Mouse (Mus musculus): ENCODE measurements around the gene 4930513O06Rik. TPM values are rescaled to one million over a fixed set of nuclear protein-coding genes. Genes with fewer than 3 reads are reported as not detected.

The 4930513O06Rik gene
- polyA plus RNA-seq (2015; fragmentation: Nextera tagmentation; extraction: Ambion mirVana): not detected in 2 replicates

DNA sequence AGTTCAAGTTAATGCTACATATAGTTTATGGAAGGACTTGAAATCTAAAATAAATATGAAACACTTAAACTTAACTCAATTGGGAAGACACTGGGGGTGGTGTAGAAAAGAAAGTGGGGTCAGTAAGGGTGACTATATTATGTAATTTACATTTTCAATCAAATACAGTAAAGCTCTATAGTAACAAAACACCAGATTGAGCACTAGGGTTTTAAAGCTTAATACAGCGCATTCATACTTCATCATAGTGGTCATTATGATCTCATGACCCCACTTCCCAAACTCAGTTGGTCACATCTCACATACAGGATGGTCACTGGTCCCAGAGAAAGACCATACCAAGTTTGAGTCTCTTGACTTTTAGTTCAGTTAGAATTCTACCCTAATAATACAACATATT, at the start of gene 4930513O06Rik:
Gene 4930513O06Rik, plus strand, starts transcription at position 301 of the 400 bp plus-strand sequence.
- Histone ChIP-seq H3K9ac (no peak within 1 kb of the TSS), H3K36me3 (no peaks in the 10 kb centered on the region), H3K4me2 (replicated peaks) (no peak within 1 kb of the TSS), H3K27me3 (peaks cover 6% of the 10 kb centered on the region; the same call in 1 of the 2 replicates), H3K9me3 (no peaks in the 10 kb centered on the region), H3K4me1 (no peaks in the 10 kb centered on the region), H3K27ac (no peak within 1 kb of the TSS), H3K4me3 (no peak within 1 kb of the TSS)
- no peak for ATAC-seq (ENCODE audit: low FRiP score, low read depth)
- 91% methylated on average over 1 of the region's 1 CpGs for WGBS

DNA sequence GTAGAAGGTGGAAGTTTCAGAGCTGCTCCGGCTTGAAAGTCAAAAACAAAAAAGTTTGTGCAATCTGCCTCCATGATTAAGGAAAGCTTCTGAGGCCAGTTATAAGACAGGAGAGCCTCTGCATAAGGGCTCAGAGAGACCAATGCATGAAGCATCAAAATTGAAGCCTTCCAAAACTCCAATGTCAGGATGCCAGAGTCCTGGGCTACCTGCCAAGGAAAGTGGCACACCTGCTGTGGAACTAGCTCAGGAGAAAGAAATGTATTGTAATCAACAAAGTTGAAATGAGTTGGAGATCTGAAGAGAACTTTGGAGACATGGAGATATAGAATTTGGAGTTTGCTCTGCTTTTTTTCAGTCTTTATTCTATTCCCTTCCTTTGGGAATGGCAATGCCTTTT, 48.4 kb upstream of the 4930513O06Rik start:
- no peak overlapping the region for H3K4me3 ChIP-seq
- no peaks in the 10 kb centered on the region for H3K36me3 ChIP-seq
- H3K4me1 ChIP-seq: no peaks in the 10 kb centered on the region
- no peak overlapping the region for H3K27ac ChIP-seq
- H3K4me2 ChIP-seq (replicated peaks): no peak overlapping the region
- no peaks in the 10 kb centered on the region for H3K9me3 ChIP-seq
- no peak overlapping the region for H3K9ac ChIP-seq
- 97% methylated on average over 1 of the region's 1 CpGs for WGBS
- ATAC-seq (ENCODE audit: low FRiP score, low read depth): no peak
- no peaks in the 10 kb centered on the region for H3K27me3 ChIP-seq

- ATAC-seq (ENCODE audit: low FRiP score, low read depth): no peak
- Histone ChIP-seq H3K9ac (no peak overlapping the region), H3K4me3 (no peak overlapping the region), H3K27ac (no peak overlapping the region), H3K4me1 (no peaks in the 10 kb centered on the region), H3K4me2 (replicated peaks) (no peak overlapping the region), H3K36me3 (no peaks in the 10 kb centered on the region), H3K27me3 (no peaks in the 10 kb centered on the region), H3K9me3 (no peaks in the 10 kb centered on the region)
- 83% methylated on average over 2 of the region's 2 CpGs for WGBS
Measured at GRCm38 (mm10) chrX:139039314-139039713, 46.7 kb upstream of the 4930513O06Rik start.

- Histone ChIP-seq H3K36me3 (no peaks in the 10 kb centered on the region), H3K27me3 (no peaks in the 10 kb centered on the region), H3K9ac (no peak overlapping the region), H3K9me3 (no peaks in the 10 kb centered on the region), H3K4me1 (no peaks in the 10 kb centered on the region), H3K4me3 (no peak overlapping the region), H3K27ac (no peak overlapping the region), H3K4me2 (replicated peaks) (no peak overlapping the region)
- WGBS: 59% methylated on average over 1 of the region's 1 CpGs
- no peak for ATAC-seq (ENCODE audit: low FRiP score, low read depth)
Measured at GRCm38 (mm10) chrX:139041148-139041547, 44.9 kb upstream of the 4930513O06Rik start.

DNA sequence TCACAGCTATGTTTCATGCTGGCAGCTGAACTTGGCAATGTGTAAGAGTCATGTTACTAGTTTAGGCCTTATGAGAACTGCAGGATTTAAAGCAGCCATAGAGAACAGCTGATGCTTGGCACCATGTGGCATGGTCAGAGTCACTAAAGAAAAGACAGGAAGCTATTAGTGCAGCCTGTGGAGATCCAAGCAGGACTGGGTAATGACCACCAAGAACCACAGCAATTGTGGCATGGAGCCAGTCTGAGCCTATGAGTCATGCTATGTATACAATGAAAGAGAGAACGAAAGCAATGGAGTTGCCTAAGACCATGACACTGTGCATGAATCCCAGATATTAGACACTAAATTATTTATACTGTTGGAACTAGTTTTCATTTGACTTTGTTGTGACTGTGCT, 34.1 kb upstream of the 4930513O06Rik start:
- Histone ChIP-seq H3K27ac (no peak overlapping the region), H3K36me3 (no peaks in the 10 kb centered on the region), H3K9ac (no peak overlapping the region), H3K4me3 (no peak overlapping the region), H3K9me3 (no peaks in the 10 kb centered on the region), H3K4me2 (replicated peaks) (no peak overlapping the region), H3K4me1 (no peaks in the 10 kb centered on the region), H3K27me3 (no peaks in the 10 kb centered on the region)
- peak; percentile 66; the same call in 1 of the 2 replicates for ATAC-seq (ENCODE audit: low FRiP score, low read depth)
- 69% methylated on average over 1 of the region's 1 CpGs for WGBS

GRCm38 (mm10) chrX:139053149-139053548, 32.9 kb upstream of the 4930513O06Rik start:
- Histone ChIP-seq H3K4me1 (no peaks in the 10 kb centered on the region), H3K4me3 (no peak overlapping the region), H3K27me3 (no peaks in the 10 kb centered on the region; the same call in 1 of the 2 replicates), H3K27ac (no peak overlapping the region), H3K36me3 (no peaks in the 10 kb centered on the region), H3K9ac (no peak overlapping the region), H3K9me3 (no peaks in the 10 kb centered on the region), H3K4me2 (replicated peaks) (no peak overlapping the region)
- ATAC-seq (ENCODE audit: low FRiP score, low read depth): no peak
- 89% methylated on average over 1 of the region's 1 CpGs for WGBS

DNA sequence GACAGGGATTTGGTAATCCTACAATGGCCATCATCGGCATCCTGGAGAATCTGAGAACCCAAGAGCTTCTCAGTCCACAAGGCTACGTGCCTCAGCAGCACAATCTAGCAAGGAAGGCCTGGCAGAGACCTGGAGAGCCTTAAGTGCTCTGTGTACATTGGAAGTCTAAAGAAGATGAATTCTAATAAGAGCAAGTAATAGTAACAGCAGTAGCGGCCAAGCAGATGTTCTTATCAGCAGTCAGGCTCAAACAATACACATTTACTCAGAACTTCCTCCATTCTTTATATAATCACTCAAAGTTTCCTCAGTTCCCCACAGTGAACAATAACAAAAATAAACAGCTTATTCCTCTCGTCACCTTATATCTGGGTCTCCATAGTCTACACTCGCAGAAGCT, 22.0 kb upstream of the 4930513O06Rik start:
- H3K4me1 ChIP-seq: no peaks in the 10 kb centered on the region
- no peak for ATAC-seq (ENCODE audit: low FRiP score, low read depth)
- H3K4me2 ChIP-seq (replicated peaks): no peak overlapping the region
- no peaks in the 10 kb centered on the region for H3K9me3 ChIP-seq
- no peak overlapping the region for H3K27ac ChIP-seq
- no peaks in the 10 kb centered on the region for H3K36me3 ChIP-seq
- no peak overlapping the region for H3K4me3 ChIP-seq
- no peaks in the 10 kb centered on the region for H3K27me3 ChIP-seq
- 84% methylated on average over 5 of the region's 5 CpGs for WGBS
- no peak overlapping the region for H3K9ac ChIP-seq

DNA sequence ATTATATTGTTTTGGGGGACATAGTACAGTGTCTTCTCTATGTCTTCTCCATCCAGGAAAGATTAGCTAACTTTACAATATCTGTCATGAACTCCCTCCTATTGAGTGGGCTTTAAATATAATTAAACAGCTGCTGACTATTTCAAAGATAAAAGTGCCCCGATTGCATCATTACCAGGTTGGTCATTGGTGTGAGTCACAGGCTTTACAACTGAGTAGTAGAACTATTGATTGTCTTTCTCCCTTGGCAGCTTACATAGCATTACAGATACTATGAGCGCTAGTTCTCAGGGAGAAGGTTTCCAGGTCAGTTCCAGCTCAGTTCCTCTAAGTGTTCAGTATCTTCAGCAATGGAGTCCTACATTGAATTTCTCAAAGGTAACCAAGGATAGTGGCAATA, 7.5 kb upstream of the 4930513O06Rik start:
- Histone ChIP-seq H3K9ac (no peak overlapping the region), H3K4me3 (no peak overlapping the region), H3K27me3 (no peaks in the 10 kb centered on the region; the same call in 1 of the 2 replicates), H3K4me2 (replicated peaks) (no peak overlapping the region), H3K27ac (no peak overlapping the region), H3K9me3 (no peaks in the 10 kb centered on the region), H3K36me3 (no peaks in the 10 kb centered on the region), H3K4me1 (no peaks in the 10 kb centered on the region)
- 89% methylated on average over 2 of the region's 2 CpGs for WGBS
- ATAC-seq (ENCODE audit: low FRiP score, low read depth): no peak

GRCm38 (mm10) chrX:139085077-139085476, 966 bp upstream of the 4930513O06Rik start, which contains the start of gene Serpina7:
Serpina7 (minus strand) TSS chrX:139085236.
- Histone ChIP-seq H3K27me3 (peaks cover 4% of the 10 kb centered on the region; the same call in 1 of the 2 replicates), H3K4me1 (no peaks in the 10 kb centered on the region), H3K4me3 (no peak within 1 kb of the TSS), H3K9ac (no peak within 1 kb of the TSS), H3K9me3 (no peaks in the 10 kb centered on the region), H3K27ac (no peak within 1 kb of the TSS), H3K4me2 (replicated peaks) (no peak within 1 kb of the TSS), H3K36me3 (no peaks in the 10 kb centered on the region)
- no peak for ATAC-seq (ENCODE audit: low FRiP score, low read depth)

DNA sequence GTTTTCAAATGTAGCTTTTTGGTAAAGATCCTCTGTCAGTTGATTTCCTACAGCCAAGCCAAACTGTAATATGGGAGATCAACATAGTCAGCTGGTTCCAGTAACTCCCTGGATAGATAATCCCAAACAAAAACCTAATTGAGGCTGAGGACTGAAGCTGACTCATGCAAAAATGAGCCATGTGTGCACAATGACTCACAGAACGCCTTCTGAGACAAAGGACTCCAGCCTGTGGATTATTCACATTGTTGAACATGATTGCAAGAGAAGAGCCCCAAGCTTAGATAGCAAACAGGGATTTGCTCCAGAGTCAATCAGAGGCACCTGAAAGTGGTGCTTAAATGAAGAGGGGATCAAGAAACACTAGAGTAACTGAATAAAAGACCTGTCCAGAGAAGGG, 11.2 kb downstream of the 4930513O06Rik start:
- WGBS: 70% methylated on average over 1 of the region's 1 CpGs
- Histone ChIP-seq H3K36me3 (no peaks in the 10 kb centered on the region), H3K9me3 (no peaks in the 10 kb centered on the region), H3K27me3 (no peaks in the 10 kb centered on the region), H3K27ac (no peak overlapping the region), H3K9ac (no peak overlapping the region), H3K4me1 (no peaks in the 10 kb centered on the region), H3K4me3 (no peak overlapping the region), H3K4me2 (replicated peaks) (no peak overlapping the region)
- ATAC-seq (ENCODE audit: low FRiP score, low read depth): no peak

GRCm38 (mm10) chrX:139134031-139134430, 48.0 kb downstream of the 4930513O06Rik start:
- 37% methylated on average over 4 of the region's 4 CpGs for WGBS
- H3K4me3 ChIP-seq: no peak overlapping the region
- no peaks in the 10 kb centered on the region for H3K36me3 ChIP-seq
- H3K9me3 ChIP-seq: no peaks in the 10 kb centered on the region
- H3K27me3 ChIP-seq: peaks cover 3% of the 10 kb centered on the region; the same call in 1 of the 2 replicates
- no peak overlapping the region for H3K9ac ChIP-seq
- ATAC-seq (ENCODE audit: low FRiP score, low read depth): no peak
- no peaks in the 10 kb centered on the region for H3K4me1 ChIP-seq
- H3K4me2 ChIP-seq (replicated peaks): no peak overlapping the region
- no peak overlapping the region for H3K27ac ChIP-seq
